In genomic region chr1:143788584-143789227, GRCm38 (mm10) we compare ENCODE assay signal across 8 mouse cellular contexts. TPM values are rescaled to one million over a fixed set of nuclear protein-coding genes. Genes with fewer than 3 reads are reported as not detected.
DNase-seq lines count a peak whose midpoint lies in the region; ATAC-seq and TF ChIP-seq lines count a peak whose summit lies in the region.

No protein-coding gene starts in this region.

- no peak overlapping the region for H3K4me2 ChIP-seq in hindbrain, embryonic 16.5 days (ENCODE audit: low read length)

- H3K9ac ChIP-seq in hindbrain, embryonic 16.5 days (ENCODE audit: low read depth, low read length), result no peak overlapping the region

- TF ChIP-seq POLR2A in bone marrow, adult 2 months (IDR thresholded peaks at IDR 0.05; ENCODE audit: borderline replicate concordance, control insufficient read depth, low read depth, low read length), result no peak

- DNase-seq in hindbrain, embryonic 10.5 days (ENCODE audit: low spot score), result peak; percentile 47
- DNase-seq in induced T-regulatory cell, adult 2 months (ENCODE audit: low read depth), result peak; percentile 77
- peak; percentile 56 for DNase-seq in thymus, postnatal 25 days
- DNase-seq in layer of hippocampus, adult 9-11 months, result no peak

- no peaks in the 10 kb centered on the region for H3K27me3 ChIP-seq in hindbrain, embryonic 10.5 days (ENCODE audit: insufficient read depth, poor library complexity, severe bottlenecking)
- H3K27me3 ChIP-seq in hindbrain, embryonic 16.5 days (replicated peaks; ENCODE audit: control insufficient read depth, insufficient read depth, low read length), result no peaks in the 10 kb centered on the region

- H3K27ac ChIP-seq in hindbrain, embryonic 10.5 days, result no peak overlapping the region
- no peak overlapping the region for H3K27ac ChIP-seq in hindbrain, embryonic 16.5 days (ENCODE audit: low read depth, low read length)
- H3K27ac ChIP-seq in bone marrow, adult 2 months (ENCODE audit: control insufficient read depth, insufficient read depth, low read depth, low read length, poor library complexity), result no peak overlapping the region

- H3K36me3 ChIP-seq in hindbrain, embryonic 10.5 days, result peaks cover 23% of the 10 kb centered on the region
- H3K36me3 ChIP-seq in hindbrain, embryonic 16.5 days (ENCODE audit: control insufficient read depth, insufficient read depth, low read length), result no peaks in the 10 kb centered on the region

- no peak for ATAC-seq in hindbrain, embryonic 16.5 days
- ATAC-seq in CD4-positive, CD25-positive, alpha-beta regulatory T cell, adult 4 months, result peak; percentile 93
- ATAC-seq in megakaryocyte, adult 5-6 weeks (ENCODE audit: poor library complexity, severe bottlenecking), result peak; percentile 98

- H3K4me3 ChIP-seq in hindbrain, embryonic 10.5 days, result no peak overlapping the region
- H3K4me3 ChIP-seq in hindbrain, embryonic 16.5 days (ENCODE audit: low read length), result no peak overlapping the region
- H3K4me3 ChIP-seq in bone marrow, adult 2 months (replicated peaks; ENCODE audit: control insufficient read depth, low read depth, low read length), result no peak overlapping the region

- H3K9me3 ChIP-seq in hindbrain, embryonic 10.5 days, result no peaks in the 10 kb centered on the region
- no peaks in the 10 kb centered on the region for H3K9me3 ChIP-seq in hindbrain, embryonic 16.5 days (ENCODE audit: control insufficient read depth, low read length)

- whole genome bisulfite sequencing in hindbrain, embryonic 10.5 days, result 68% methylated on average over 2 of the region's 2 CpGs
- 76% methylated on average over 2 of the region's 2 CpGs for WGBS in hindbrain, embryonic 16.5 days
- WGBS in bone marrow, adult 2 months, result 74% methylated on average over 2 of the region's 2 CpGs

- peak; percentile 93 for TF ChIP-seq CTCF in bone marrow, adult 2 months (IDR thresholded peaks at IDR 0.05; ENCODE audit: control insufficient read depth, insufficient read depth, low read length)

- no peaks in the 10 kb centered on the region for H3K4me1 ChIP-seq in hindbrain, embryonic 10.5 days (replicated peaks)
- H3K4me1 ChIP-seq in hindbrain, embryonic 16.5 days (ENCODE audit: control insufficient read depth, insufficient read depth, low read depth, low read length), result no peaks in the 10 kb centered on the region
- H3K4me1 ChIP-seq in bone marrow, adult 2 months (ENCODE audit: control insufficient read depth, insufficient read depth, low read length), result no peaks in the 10 kb centered on the region

RNA-seq across cellular contexts. Expression of gene Uchl5, which starts 11.6 kb away (rescaled TPM):
- polyA plus RNA-seq in hindbrain, embryonic 10.5 days (2016; fragmentation: Nextera tagmentation; extraction: Ambion mirVana), result 78.4 and 106 TPM in 2 replicates
- 64.0 and 68.3 TPM in 2 replicates for polyA plus RNA-seq in hindbrain, embryonic 16.5 days (2015; fragmentation: Nextera tagmentation; extraction: Ambion mirVana)
- 10 to 100 TPM; 47.8 to 56.9 TPM for polyA plus RNA-seq in CD4-positive, CD25-positive, alpha-beta regulatory T cell, adult 4 months (2017; shearing (Covaris generic))
- 86.2 and 90.7 TPM in 2 replicates for polyA plus RNA-seq in bone marrow, adult 2 months (2011; ENCODE audit: insufficient read depth, insufficient read length, low replicate concordance, missing spikeins)
- total RNA-seq in megakaryocyte, adult 5-6 weeks (2015), result 80.2 and 96.0 TPM in 2 replicates
- 79.4 and 89.2 TPM in 2 replicates for total RNA-seq in megakaryocyte, adult 5-6 weeks (2017)

RNA-seq across cellular contexts. Expression of gene Trove2, which starts 11.8 kb away (rescaled TPM):
- 26.5 and 33.5 TPM in 2 replicates for polyA plus RNA-seq in hindbrain, embryonic 10.5 days (2016; fragmentation: Nextera tagmentation; extraction: Ambion mirVana)
- polyA plus RNA-seq in hindbrain, embryonic 16.5 days (2015; fragmentation: Nextera tagmentation; extraction: Ambion mirVana), result 27.4 and 31.8 TPM in 2 replicates
- polyA plus RNA-seq in CD4-positive, CD25-positive, alpha-beta regulatory T cell, adult 4 months (2017; shearing (Covaris generic)), result 1 to 10 TPM; 3.4 to 4.7 TPM
- polyA plus RNA-seq in bone marrow, adult 2 months (2011; ENCODE audit: insufficient read depth, insufficient read length, low replicate concordance, missing spikeins), result 3.7 and 6.5 TPM in 2 replicates
- total RNA-seq in megakaryocyte, adult 5-6 weeks (2015), result 1.0 and 1.6 TPM in 2 replicates
- total RNA-seq in megakaryocyte, adult 5-6 weeks (2017), result 1.8 and 2.4 TPM in 2 replicates
